Mouse (Mus musculus): ENCODE measurements around the gene Hsd3b4. TPM values are rescaled to one million over a fixed set of nuclear protein-coding genes. Genes with fewer than 3 reads are reported as not detected.
"Not testable (repeated sequence)": the region's sequence is repeated elsewhere in the genome, so short reads cannot be mapped to it uniquely, and the experiment has no call there.

The Hsd3b4 gene
- total RNA-seq (2014; fragmentation: Nextera tagmentation) (not detected in 2 replicates), total RNA-seq (2017) (0.05 TPM in 1 of 2 replicates, not detected in the other), polyA plus RNA-seq (2012) (not detected in 2 replicates)

DNA sequence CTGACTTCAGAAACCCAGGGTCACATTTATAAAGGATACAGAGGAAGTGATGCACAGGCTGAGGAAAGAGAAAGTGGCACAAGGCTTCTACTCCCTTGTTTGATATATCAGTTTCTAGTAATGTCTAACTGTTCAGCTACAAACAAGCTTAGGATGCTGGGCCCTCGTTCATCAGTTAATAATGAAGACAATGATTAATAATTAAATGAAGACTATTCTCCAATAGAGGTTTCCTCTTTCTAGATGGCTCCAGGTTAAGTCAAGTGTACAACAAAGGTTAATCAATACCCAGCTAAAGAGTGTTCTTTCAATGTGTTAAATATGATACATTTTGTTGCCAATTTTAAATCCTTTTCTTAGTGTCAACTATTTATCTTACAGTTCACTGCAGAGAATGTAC lies at the start of gene Hsd3b4:
Gene Hsd3b4, minus strand, starts transcription at position 101 of the 400 bp plus-strand sequence.
- H3K27me3 ChIP-seq (ENCODE audit: insufficient read depth, low read length); DNase-seq (ENCODE audit: low spot score); H3K4me1 ChIP-seq (ENCODE audit: insufficient read depth, low read depth, low read length); H3K4me3 ChIP-seq (ENCODE audit: low read depth, low read length); H3K9me3 ChIP-seq (replicated peaks); ATAC-seq (ENCODE audit: extremely low read depth, insufficient number of reproducible peaks, low FRiP score, poor library complexity, severe bottlenecking); H3K36me3 ChIP-seq (replicated peaks): not testable (repeated sequence)

DNA sequence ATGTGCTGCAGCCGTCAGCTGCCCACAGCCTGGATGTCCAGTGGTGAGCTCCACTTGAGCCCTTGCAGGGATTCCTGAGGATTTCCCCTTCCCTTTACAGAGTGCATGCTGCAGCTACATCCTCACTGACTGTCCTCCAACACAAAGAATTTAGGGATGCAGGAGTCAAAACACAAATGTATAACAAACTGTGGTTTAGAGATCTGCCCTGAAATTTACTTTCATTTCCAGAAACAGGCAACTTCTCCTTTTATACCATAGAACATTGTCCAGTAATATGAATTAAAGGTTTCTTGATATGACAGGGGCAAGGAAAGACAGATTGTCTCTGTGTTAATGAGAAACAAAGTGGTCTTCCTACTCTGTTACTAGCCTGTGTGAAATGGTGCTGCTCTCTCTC lies 40.5 kb upstream of the Hsd3b4 start:
- H3K9me3 ChIP-seq (replicated peaks); H3K27me3 ChIP-seq (ENCODE audit: insufficient read depth, low read length); H3K36me3 ChIP-seq (replicated peaks); H3K4me1 ChIP-seq (ENCODE audit: insufficient read depth, low read depth, low read length); ATAC-seq (ENCODE audit: extremely low read depth, insufficient number of reproducible peaks, low FRiP score, poor library complexity, severe bottlenecking); DNase-seq (ENCODE audit: low spot score); H3K4me3 ChIP-seq (ENCODE audit: low read depth, low read length): not testable (repeated sequence)

DNA sequence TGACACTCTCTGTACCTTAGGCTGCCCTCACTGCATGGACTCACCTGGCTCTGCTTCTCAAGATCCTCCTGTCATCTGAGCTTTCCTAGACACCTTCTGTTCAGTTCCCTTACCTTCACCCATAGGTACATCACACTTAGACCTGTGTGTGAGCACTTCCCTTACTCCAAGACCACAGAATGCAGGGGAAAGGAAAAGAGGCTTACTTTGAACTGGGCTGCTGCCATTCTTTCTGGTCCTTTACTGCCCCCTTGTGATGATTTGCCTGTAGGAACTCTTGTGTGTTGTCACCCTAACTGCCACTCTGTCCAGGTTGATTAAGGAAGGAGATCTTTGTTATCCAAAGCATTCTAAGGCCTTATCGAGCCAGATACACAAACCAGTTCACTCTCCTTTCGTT lies 39.9 kb upstream of the Hsd3b4 start:
- H3K36me3 ChIP-seq (replicated peaks); H3K4me1 ChIP-seq (ENCODE audit: insufficient read depth, low read depth, low read length); H3K4me3 ChIP-seq (ENCODE audit: low read depth, low read length); H3K9me3 ChIP-seq (replicated peaks); ATAC-seq (ENCODE audit: extremely low read depth, insufficient number of reproducible peaks, low FRiP score, poor library complexity, severe bottlenecking); DNase-seq (ENCODE audit: low spot score); H3K27me3 ChIP-seq (ENCODE audit: insufficient read depth, low read length): not testable (repeated sequence)

DNA sequence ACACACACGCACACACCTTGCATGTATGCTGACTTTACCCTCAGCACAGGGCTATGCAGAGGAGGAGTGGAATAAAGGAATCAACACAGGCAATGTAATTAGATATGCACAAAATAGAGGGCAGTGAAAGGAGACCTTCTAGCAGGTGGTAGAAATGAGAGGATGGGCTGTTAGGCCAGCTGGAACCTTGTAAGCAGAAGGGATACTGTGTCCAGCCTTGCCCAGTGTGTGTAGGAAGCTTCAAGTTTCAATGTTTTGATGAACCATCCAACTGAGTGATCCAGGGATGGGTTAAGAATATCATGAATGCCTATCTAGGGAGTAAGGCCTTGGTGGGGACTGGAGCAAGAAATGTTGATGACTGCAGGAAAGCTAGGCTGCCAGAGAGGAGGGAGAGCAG lies 38.2 kb upstream of the Hsd3b4 start:
- not testable (repeated sequence) for H3K36me3 ChIP-seq (replicated peaks); H3K4me3 ChIP-seq (ENCODE audit: low read depth, low read length); H3K9me3 ChIP-seq (replicated peaks); DNase-seq (ENCODE audit: low spot score); H3K4me1 ChIP-seq (ENCODE audit: insufficient read depth, low read depth, low read length); H3K27me3 ChIP-seq (ENCODE audit: insufficient read depth, low read length); ATAC-seq (ENCODE audit: extremely low read depth, insufficient number of reproducible peaks, low FRiP score, poor library complexity, severe bottlenecking)

DNA sequence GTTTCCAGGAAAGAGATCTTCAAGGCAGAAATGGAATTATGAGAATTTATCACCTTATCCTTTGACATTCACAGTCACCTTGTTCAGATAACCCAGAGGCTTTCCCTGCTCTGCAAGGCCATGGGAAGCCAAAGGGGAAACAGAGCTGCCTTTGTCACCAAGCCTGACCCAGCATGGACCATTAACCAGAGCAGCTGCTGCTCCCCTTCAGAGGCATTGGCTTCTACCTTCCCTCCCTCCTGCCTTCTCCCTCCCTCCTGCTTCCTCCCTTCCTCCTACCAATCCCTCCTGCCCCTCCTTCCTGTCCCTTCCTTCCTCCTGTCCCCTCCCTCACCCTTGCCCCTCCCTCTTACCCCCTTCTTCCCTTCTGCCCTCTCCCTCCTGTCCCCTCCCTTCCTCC lies 37.3 kb upstream of the Hsd3b4 start:
- ATAC-seq (ENCODE audit: extremely low read depth, insufficient number of reproducible peaks, low FRiP score, poor library complexity, severe bottlenecking); H3K9me3 ChIP-seq (replicated peaks); H3K27me3 ChIP-seq (ENCODE audit: insufficient read depth, low read length); H3K36me3 ChIP-seq (replicated peaks); H3K4me1 ChIP-seq (ENCODE audit: insufficient read depth, low read depth, low read length); DNase-seq (ENCODE audit: low spot score); H3K4me3 ChIP-seq (ENCODE audit: low read depth, low read length): not testable (repeated sequence)

DNA sequence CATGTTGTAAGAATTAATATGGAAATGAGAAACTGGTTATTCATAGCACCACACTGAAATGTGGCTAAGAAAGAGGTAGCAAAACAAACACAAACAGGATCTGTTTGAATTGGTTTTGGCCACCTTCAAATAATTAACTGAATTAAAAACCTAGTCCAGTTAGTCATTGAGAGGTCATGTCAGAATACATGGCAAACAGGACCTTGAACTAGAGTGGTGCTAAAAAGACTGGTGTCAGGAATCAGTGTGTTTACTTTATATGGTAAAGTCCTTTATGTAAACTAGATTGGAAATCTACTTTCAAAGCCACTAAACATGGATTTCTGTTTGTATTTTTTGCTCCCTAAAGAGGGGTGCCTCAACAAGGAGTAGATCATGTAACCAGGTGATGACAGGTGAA lies 14.7 kb upstream of the Hsd3b4 start:
- H3K27me3 ChIP-seq (ENCODE audit: insufficient read depth, low read length); H3K4me1 ChIP-seq (ENCODE audit: insufficient read depth, low read depth, low read length): not testable (repeated sequence)

DNA sequence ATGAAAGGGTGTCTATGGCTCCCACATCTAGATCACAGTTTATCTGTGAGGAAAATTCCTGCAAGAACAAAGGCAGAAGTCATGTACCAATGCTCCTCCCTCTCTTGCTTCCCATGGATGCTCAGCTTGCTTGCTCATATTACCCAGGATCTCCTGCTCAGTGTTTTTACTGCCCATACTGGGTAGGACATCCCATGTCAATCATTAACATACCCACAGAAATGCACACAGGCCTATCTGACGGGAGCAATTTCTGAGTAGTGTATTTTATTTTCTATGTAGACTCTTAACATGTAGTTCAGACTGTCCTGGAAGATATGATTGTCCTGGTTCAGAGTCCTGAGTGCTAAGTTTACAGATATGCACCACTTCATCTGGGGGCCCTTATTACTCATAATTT lies 14.2 kb upstream of the Hsd3b4 start:
- not testable (repeated sequence) for ATAC-seq (ENCODE audit: extremely low read depth, insufficient number of reproducible peaks, low FRiP score, poor library complexity, severe bottlenecking); H3K36me3 ChIP-seq (replicated peaks); DNase-seq (ENCODE audit: low spot score); H3K4me1 ChIP-seq (ENCODE audit: insufficient read depth, low read depth, low read length); H3K27me3 ChIP-seq (ENCODE audit: insufficient read depth, low read length); H3K4me3 ChIP-seq (ENCODE audit: low read depth, low read length); H3K9me3 ChIP-seq (replicated peaks)

More for the DNA sequence above, 14.7 kb upstream of the Hsd3b4 start:
- not testable (repeated sequence) for H3K36me3 ChIP-seq (replicated peaks); DNase-seq (ENCODE audit: low spot score); H3K4me3 ChIP-seq (ENCODE audit: low read depth, low read length); H3K9me3 ChIP-seq (replicated peaks); ATAC-seq (ENCODE audit: extremely low read depth, insufficient number of reproducible peaks, low FRiP score, poor library complexity, severe bottlenecking)

DNA sequence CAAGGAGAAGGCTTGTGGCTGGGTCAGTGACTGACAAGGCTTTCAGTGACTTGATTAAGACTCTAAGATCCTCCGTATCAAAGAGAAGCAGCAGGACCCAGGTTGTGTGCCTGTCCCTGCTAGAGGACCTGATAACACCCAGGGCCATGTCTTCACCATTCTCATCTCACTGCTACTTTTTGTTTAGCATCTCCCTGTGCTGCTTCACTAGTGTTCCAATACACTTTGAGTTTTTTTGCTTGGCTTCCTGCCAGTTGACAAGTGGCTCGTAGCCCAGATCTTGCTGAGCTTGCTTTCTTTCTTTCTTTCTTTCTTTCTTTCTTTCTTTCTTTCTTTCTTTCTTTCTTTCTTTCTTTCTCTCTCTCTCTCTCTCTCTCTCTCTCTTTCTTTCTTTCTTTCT lies 12.5 kb upstream of the Hsd3b4 start:
- not testable (repeated sequence) for H3K36me3 ChIP-seq (replicated peaks); H3K9me3 ChIP-seq (replicated peaks); H3K4me1 ChIP-seq (ENCODE audit: insufficient read depth, low read depth, low read length); H3K27me3 ChIP-seq (ENCODE audit: insufficient read depth, low read length); H3K4me3 ChIP-seq (ENCODE audit: low read depth, low read length); DNase-seq (ENCODE audit: low spot score); ATAC-seq (ENCODE audit: extremely low read depth, insufficient number of reproducible peaks, low FRiP score, poor library complexity, severe bottlenecking)

DNA sequence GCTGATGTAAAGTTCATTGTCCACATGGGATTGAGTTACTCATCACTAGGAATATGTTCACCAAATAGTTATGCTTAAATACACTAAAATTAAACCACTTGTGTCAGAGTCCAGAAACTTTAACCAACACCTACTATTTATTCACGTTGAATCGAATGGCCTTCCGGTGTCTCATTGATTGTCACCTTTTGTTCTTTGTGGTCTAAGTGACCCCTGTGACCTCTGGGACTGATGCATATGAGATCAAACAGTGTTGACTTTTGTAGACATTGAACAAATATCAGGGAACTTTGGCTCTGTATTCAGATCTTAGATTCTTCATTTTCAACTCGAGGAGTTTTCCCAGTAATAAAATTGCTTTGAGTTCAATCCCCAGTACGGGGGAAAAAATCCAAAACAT lies 3.1 kb downstream of the Hsd3b4 start:
- not testable (repeated sequence) for H3K27me3 ChIP-seq (ENCODE audit: insufficient read depth, low read length); H3K9me3 ChIP-seq (replicated peaks); H3K4me1 ChIP-seq (ENCODE audit: insufficient read depth, low read depth, low read length); H3K4me3 ChIP-seq (ENCODE audit: low read depth, low read length); ATAC-seq (ENCODE audit: extremely low read depth, insufficient number of reproducible peaks, low FRiP score, poor library complexity, severe bottlenecking); H3K36me3 ChIP-seq (replicated peaks); DNase-seq (ENCODE audit: low spot score)

DNA sequence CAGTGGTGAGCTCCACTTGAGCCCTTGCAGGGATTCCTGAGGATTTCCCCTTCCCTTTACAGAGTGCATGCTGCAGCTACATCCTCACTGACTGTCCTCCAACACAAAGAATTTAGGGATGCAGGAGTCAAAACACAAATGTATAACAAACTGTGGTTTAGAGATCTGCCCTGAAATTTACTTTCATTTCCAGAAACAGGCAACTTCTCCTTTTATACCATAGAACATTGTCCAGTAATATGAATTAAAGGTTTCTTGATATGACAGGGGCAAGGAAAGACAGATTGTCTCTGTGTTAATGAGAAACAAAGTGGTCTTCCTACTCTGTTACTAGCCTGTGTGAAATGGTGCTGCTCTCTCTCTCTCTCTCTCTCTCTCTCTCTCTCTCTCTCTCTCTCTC lies 12.9 kb downstream of the Hsd3b4 start:
- H3K27me3 ChIP-seq (ENCODE audit: insufficient read depth, low read length); ATAC-seq (ENCODE audit: extremely low read depth, insufficient number of reproducible peaks, low FRiP score, poor library complexity, severe bottlenecking); H3K4me1 ChIP-seq (ENCODE audit: insufficient read depth, low read depth, low read length); DNase-seq (ENCODE audit: low spot score); H3K4me3 ChIP-seq (ENCODE audit: low read depth, low read length); H3K9me3 ChIP-seq (replicated peaks); H3K36me3 ChIP-seq (replicated peaks): not testable (repeated sequence)

DNA sequence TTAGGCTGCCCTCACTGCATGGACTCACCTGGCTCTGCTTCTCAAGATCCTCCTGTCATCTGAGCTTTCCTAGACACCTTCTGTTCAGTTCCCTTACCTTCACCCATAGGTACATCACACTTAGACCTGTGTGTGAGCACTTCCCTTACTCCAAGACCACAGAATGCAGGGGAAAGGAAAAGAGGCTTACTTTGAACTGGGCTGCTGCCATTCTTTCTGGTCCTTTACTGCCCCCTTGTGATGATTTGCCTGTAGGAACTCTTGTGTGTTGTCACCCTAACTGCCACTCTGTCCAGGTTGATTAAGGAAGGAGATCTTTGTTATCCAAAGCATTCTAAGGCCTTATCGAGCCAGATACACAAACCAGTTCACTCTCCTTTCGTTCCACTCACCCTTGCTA lies 13.6 kb downstream of the Hsd3b4 start:
- H3K4me1 ChIP-seq (ENCODE audit: insufficient read depth, low read depth, low read length); ATAC-seq (ENCODE audit: extremely low read depth, insufficient number of reproducible peaks, low FRiP score, poor library complexity, severe bottlenecking); H3K9me3 ChIP-seq (replicated peaks); H3K4me3 ChIP-seq (ENCODE audit: low read depth, low read length); H3K27me3 ChIP-seq (ENCODE audit: insufficient read depth, low read length); H3K36me3 ChIP-seq (replicated peaks); DNase-seq (ENCODE audit: low spot score): not testable (repeated sequence)

DNA sequence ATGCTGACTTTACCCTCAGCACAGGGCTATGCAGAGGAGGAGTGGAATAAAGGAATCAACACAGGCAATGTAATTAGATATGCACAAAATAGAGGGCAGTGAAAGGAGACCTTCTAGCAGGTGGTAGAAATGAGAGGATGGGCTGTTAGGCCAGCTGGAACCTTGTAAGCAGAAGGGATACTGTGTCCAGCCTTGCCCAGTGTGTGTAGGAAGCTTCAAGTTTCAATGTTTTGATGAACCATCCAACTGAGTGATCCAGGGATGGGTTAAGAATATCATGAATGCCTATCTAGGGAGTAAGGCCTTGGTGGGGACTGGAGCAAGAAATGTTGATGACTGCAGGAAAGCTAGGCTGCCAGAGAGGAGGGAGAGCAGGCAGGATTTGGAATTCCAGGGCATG lies 15.3 kb downstream of the Hsd3b4 start:
- not testable (repeated sequence) for H3K4me1 ChIP-seq (ENCODE audit: insufficient read depth, low read depth, low read length); H3K27me3 ChIP-seq (ENCODE audit: insufficient read depth, low read length); DNase-seq (ENCODE audit: low spot score); H3K4me3 ChIP-seq (ENCODE audit: low read depth, low read length); ATAC-seq (ENCODE audit: extremely low read depth, insufficient number of reproducible peaks, low FRiP score, poor library complexity, severe bottlenecking); H3K36me3 ChIP-seq (replicated peaks); H3K9me3 ChIP-seq (replicated peaks)

DNA sequence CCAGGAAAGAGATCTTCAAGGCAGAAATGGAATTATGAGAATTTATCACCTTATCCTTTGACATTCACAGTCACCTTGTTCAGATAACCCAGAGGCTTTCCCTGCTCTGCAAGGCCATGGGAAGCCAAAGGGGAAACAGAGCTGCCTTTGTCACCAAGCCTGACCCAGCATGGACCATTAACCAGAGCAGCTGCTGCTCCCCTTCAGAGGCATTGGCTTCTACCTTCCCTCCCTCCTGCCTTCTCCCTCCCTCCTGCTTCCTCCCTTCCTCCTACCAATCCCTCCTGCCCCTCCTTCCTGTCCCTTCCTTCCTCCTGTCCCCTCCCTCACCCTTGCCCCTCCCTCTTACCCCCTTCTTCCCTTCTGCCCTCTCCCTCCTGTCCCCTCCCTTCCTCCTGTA lies 16.1 kb downstream of the Hsd3b4 start:
- not testable (repeated sequence) for H3K4me1 ChIP-seq (ENCODE audit: insufficient read depth, low read depth, low read length); H3K27me3 ChIP-seq (ENCODE audit: insufficient read depth, low read length); DNase-seq (ENCODE audit: low spot score); H3K36me3 ChIP-seq (replicated peaks); H3K4me3 ChIP-seq (ENCODE audit: low read depth, low read length); ATAC-seq (ENCODE audit: extremely low read depth, insufficient number of reproducible peaks, low FRiP score, poor library complexity, severe bottlenecking); H3K9me3 ChIP-seq (replicated peaks)
